ENCODE assay signal across 8 mouse cellular contexts in genomic region chr7:35586055-35586905, GRCm38 (mm10). TPM values are rescaled to one million over a fixed set of nuclear protein-coding genes. Genes with fewer than 3 reads are reported as not detected.
DNase-seq lines count a peak whose midpoint lies in the region; ATAC-seq lines count a peak whose summit lies in the region.

Ankrd27 (plus strand) TSS chr7:35586244.

- H3K4me1 ChIP-seq in hindbrain, embryonic 16.5 days (ENCODE audit: control insufficient read depth, insufficient read depth, low read depth, low read length), result peaks cover 19% of the 10 kb centered on the region

- peaks cover 16% of the 10 kb centered on the region; the same call in 1 of the 2 replicates for H3K79me2 ChIP-seq in macrophage (ENCODE audit: inconsistent target)

- DNase-seq in WW6 (ENCODE audit: low read depth, low spot score), result peak; percentile 89
- DNase-seq in cerebellum, postnatal 4 days (ENCODE audit: low spot score in 2 of 2), result peak; percentile 88 to 94
- peak; percentile 97 for DNase-seq in gastrocnemius, adult 18-20 months (ENCODE audit: low spot score)
- DNase-seq in left cerebral cortex, adult 18-20 months (ENCODE audit: low spot score in 2 of 2), result peak; percentile 92 to 96
- peak; percentile 96 for DNase-seq in right cerebral cortex, adult 18-20 months
- DNase-seq in urinary bladder, postnatal 10 days (ENCODE audit: low spot score), result peak; percentile 75

- H3K4me3 ChIP-seq in hindbrain, embryonic 16.5 days (ENCODE audit: low read length), result peak within 1 kb of the TSS; percentile 65
- H3K4me3 ChIP-seq in macrophage (ENCODE audit: inconsistent target), result peak within 1 kb of the TSS; percentile 70

- H3K9me3 ChIP-seq in hindbrain, embryonic 16.5 days (ENCODE audit: control insufficient read depth, low read length), result no peaks in the 10 kb centered on the region

- peak within 1 kb of the TSS; percentile 77 for H3K9ac ChIP-seq in hindbrain, embryonic 16.5 days (ENCODE audit: low read depth, low read length)

- H3K36me3 ChIP-seq in hindbrain, embryonic 16.5 days (ENCODE audit: control insufficient read depth, insufficient read depth, low read length), result no peaks in the 10 kb centered on the region
- H3K36me3 ChIP-seq in macrophage (ENCODE audit: inconsistent target), result no peaks in the 10 kb centered on the region

- ATAC-seq in hindbrain, embryonic 16.5 days, result peak; percentile 99

- under 1% methylated on average over 49 of the region's 49 CpGs for WGBS in hindbrain, embryonic 16.5 days
- 1% methylated on average over 49 of the region's 49 CpGs for WGBS in macrophage (ENCODE audit: missing documents)

- peak within 1 kb of the TSS; percentile 100 for H3K4me2 ChIP-seq in hindbrain, embryonic 16.5 days (ENCODE audit: low read length)

- peak within 1 kb of the TSS; percentile 66 for H3K27ac ChIP-seq in hindbrain, embryonic 16.5 days (ENCODE audit: low read depth, low read length)
- 0 out of 2 replicates have a peak within 1 kb of the TSS, but pooled peaks have one; percentile 28 for H3K27ac ChIP-seq in macrophage

- H3K27me3 ChIP-seq in hindbrain, embryonic 16.5 days (replicated peaks; ENCODE audit: control insufficient read depth, insufficient read depth, low read length), result peaks cover 20% of the 10 kb centered on the region

RNA-seq across cellular contexts. Expression of gene Ankrd27, which starts in this region (rescaled TPM):
- 10 to 100 TPM; 12.3 to 15.5 TPM for total RNA-seq in gastrocnemius, adult 18-20 months (2021)
- polyA plus RNA-seq in hindbrain, embryonic 16.5 days (2015; fragmentation: Nextera tagmentation; extraction: Ambion mirVana), result 17.3 and 21.4 TPM in 2 replicates
- 10 to 100 TPM; 39.8 to 44.5 TPM for total RNA-seq in left cerebral cortex, adult 18-20 months (2021)
- 100 to 1,000 TPM in 1 of 26 experiments, 10 to 100 TPM in 25; 16.7 to 121 (median 67.0) TPM for total RNA-seq in macrophage (2018; cell fraction: chromatin; rRNA removed)
- total RNA-seq in macrophage (2018; cell fraction: cytosol; rRNA removed), result 10 to 100 TPM; 11.8 to 18.4 (median 16.3) TPM
- total RNA-seq in macrophage (2018; cell fraction: nucleus; rRNA removed), result 10 to 100 TPM; 10.7 to 59.9 (median 34.2) TPM
- 12.4 to 15.4 TPM (median 15.2 TPM) in 3 replicates for polyA plus RNA-seq in macrophage (2018)

Comparison
In these comparisons a context has a peak if more than half of its experiments do, and no peak if none do; other contexts are left out.
1. Peak in every context shown above with its lines: DNase-seq, ATAC-seq, H3K4me3 ChIP-seq and H3K27ac ChIP-seq.